Mouse (Mus musculus) ES-E14 (cell line): Measurements from ENCODE around the gene Fam83d. TPM values are rescaled to one million over a fixed set of nuclear protein-coding genes. Genes with fewer than 3 reads are reported as not detected.

Experiments
- DNase-seq: peaks from one replicate; pipeline ENCODE4 v3.0.0-alpha.2; 2013; ENCODE audit warnings: low read depth, low spot score
- H3K27ac ChIP-seq: 2 replicates; pipeline ENCODE4 v1.5.1; 2012; ENCODE audit warnings: low read depth, mild to moderate bottlenecking, low read length, moderate library complexity, mixed read lengths; ENCODE audit not compliant: poor library complexity, insufficient read depth, severe bottlenecking
- H3K36me3 ChIP-seq: 2 replicates; pipeline ENCODE4 v1.6.1; 2012; ENCODE audit warnings: mild to moderate bottlenecking, low read length, moderate library complexity, mixed read lengths; ENCODE audit not compliant: control insufficient read depth, poor library complexity, insufficient read depth, severe bottlenecking
- H3K4me1 ChIP-seq, 2 experiments: fragments of 150-350 bp in 1 of 2; sonication (generic) in 1 of 2; 2 replicates each; pipeline ENCODE4 v1.6.1; 2012; ENCODE audit warnings: low read length in 2 of 2, mild to moderate bottlenecking in 1 of 2, mixed read lengths in 1 of 2; ENCODE audit not compliant: control insufficient read depth in 2 of 2, insufficient read depth in 2 of 2, poor library complexity in 1 of 2
- H3K4me3 ChIP-seq, 2 experiments: fragments of 150-350 bp in 1 of 2; sonication (generic) in 1 of 2; 2 replicates each; pipeline ENCODE4 v1.5.1; 2012; ENCODE audit warnings: low read length in 2 of 2, low read depth in 1 of 2, mild to moderate bottlenecking in 1 of 2, mixed read lengths in 1 of 2; ENCODE audit not compliant: insufficient read depth in 1 of 2, poor library complexity in 1 of 2, severe bottlenecking in 1 of 2
- H3K9ac ChIP-seq: 2 replicates; pipeline ENCODE4 v1.6.1; 2012; ENCODE audit warnings: low read depth, mild to moderate bottlenecking, low read length, mixed read lengths; ENCODE audit not compliant: poor library complexity, insufficient read depth, severe bottlenecking
- H3K9me3 ChIP-seq: fragments of 150-350 bp; sonication (generic); 2 replicates; pipeline ENCODE4 v1.6.1; 2012; ENCODE audit warnings: low read depth, mild to moderate bottlenecking, low read length; ENCODE audit not compliant: control insufficient read depth, insufficient read depth
- CHD2 ChIP-seq: IDR thresholded peaks from 2 replicates; pipeline ENCODE4 v1.6.1; 2014; ENCODE audit warnings: mild to moderate bottlenecking, low read depth, low read length, inconsistent platforms
- HCFC1 ChIP-seq: IDR thresholded peaks from 2 replicates; pipeline ENCODE4 v1.6.1; 2012; ENCODE audit warnings: low read length, inconsistent platforms, borderline replicate concordance; ENCODE audit not compliant: insufficient read depth
- MAFK ChIP-seq: IDR thresholded peaks from 2 replicates; pipeline ENCODE4 v1.6.1; 2014; ENCODE audit warnings: mild to moderate bottlenecking, low read depth, low read length, inconsistent platforms; ENCODE audit not compliant: insufficient read depth
- ZC3H11A ChIP-seq: IDR thresholded peaks from 2 replicates; pipeline ENCODE4 v1.6.1; 2012; ENCODE audit warnings: low read depth, mild to moderate bottlenecking, inconsistent platforms, low read length, borderline replicate concordance
- ZNF384 ChIP-seq: IDR thresholded peaks from 2 replicates; pipeline ENCODE4 v1.6.1; 2012; ENCODE audit warnings: low read depth, low read length, inconsistent platforms
- in situ Hi-C, 2 experiments: fragments of 600-800 bp; cut with MboI; formaldehyde crosslinking; loops; one replicate each; pipeline ENCODE4 v1.15.1; 2025; ENCODE audit warnings: low sequenced_read_pairs in 2 of 2, inconsistent platforms in 1 of 2; ENCODE audit not compliant: unreplicated experiment in 2 of 2
- total RNA-seq: library from RNA; depleted of rRNA; stranded (reverse); fragments of 300-350 nt; gene quantifications from 2 replicates; pipeline ENCODE4 v1.2.3, GENCODE M21; 2012

Fam83d gene
- total RNA-seq, 1 experiment: 28.0 TPM

GRCm38 (mm10) chr2:158772808-158773207 lies 4.9 kb downstream of the Fam83d start:
- Histone ChIP-seq H3K4me3 (no peak overlapping the region), H3K4me1 (peaks cover 2 to 18% of the 10 kb centered on the region in 2 experiments), H3K27ac (no peak overlapping the region), H3K9me3 (no peaks in the 10 kb centered on the region), H3K9ac (no peak overlapping the region), H3K36me3 (peaks cover 9% of the 10 kb centered on the region; the same call in 1 of the 2 replicates)
- no peak for DNase-seq
- in situ Hi-C loops: no loop called here
- TF ChIP-seq MAFK (no peak), HCFC1 (no peak), ZNF384 (no peak), ZC3H11A (no peak), CHD2 (no peak)

DNA sequence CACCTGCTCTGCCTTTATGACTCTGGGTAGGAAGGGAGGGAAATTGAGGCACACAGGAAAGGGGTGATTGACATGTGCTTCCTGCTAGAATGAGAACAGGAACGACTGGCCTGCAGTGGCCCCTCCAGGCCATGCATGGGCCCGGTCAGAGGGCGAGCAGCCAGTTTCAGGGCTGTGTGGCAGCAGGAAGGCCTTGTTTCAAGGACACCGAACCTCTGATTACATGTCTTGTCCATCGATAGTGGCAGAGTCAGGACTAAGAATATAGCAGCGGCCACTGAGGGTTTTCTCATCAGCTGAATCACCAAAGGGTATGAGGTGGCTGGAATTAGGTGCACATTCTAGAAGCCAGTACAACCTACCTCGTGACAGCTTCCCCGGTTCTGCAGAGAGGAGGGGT lies 7.0 kb downstream of the Fam83d start:
- peaks cover 11% of the 10 kb centered on the region; the same call in 1 of the 2 replicates for H3K36me3 ChIP-seq

GRCm38 (mm10) chr2:158776716-158777115 lies 8.8 kb downstream of the Fam83d start:
- TF ChIP-seq ZC3H11A: no peak
- no peak for TF ChIP-seq CHD2
- TF ChIP-seq MAFK: no peak
- no peak for TF ChIP-seq ZNF384
- no peak for TF ChIP-seq HCFC1
- Histone ChIP-seq H3K9me3 (no peaks in the 10 kb centered on the region), H3K4me1 (peaks cover 3 to 5% of the 10 kb centered on the region in 2 experiments; a peak in 2 of 4 replicates), H3K36me3 (peaks cover 24% of the 10 kb centered on the region), H3K9ac (no peak overlapping the region), H3K4me3 (no peak overlapping the region), H3K27ac (no peak overlapping the region)
- DNase-seq: no peak
- in situ Hi-C loops: no loop called here

More for the DNA sequence above, 7.0 kb downstream of the Fam83d start:
- no peak for DNase-seq
- H3K9me3 ChIP-seq: no peaks in the 10 kb centered on the region
- TF ChIP-seq CHD2 (no peak), HCFC1 (no peak), ZC3H11A (no peak), ZNF384 (no peak), MAFK (no peak)
- no peak overlapping the region for H3K27ac ChIP-seq
- in situ Hi-C loops: no loop called here
- H3K4me3 ChIP-seq: no peak overlapping the region
- no peak overlapping the region for H3K9ac ChIP-seq
- H3K4me1 ChIP-seq: peaks cover 6 to 10% of the 10 kb centered on the region in 2 experiments; a peak in 3 of 4 replicates

- no peak overlapping the region for H3K9ac ChIP-seq
- no peak overlapping the region for H3K27ac ChIP-seq
- DNase-seq: no peak
- in situ Hi-C loops: no loop called here
- peaks cover 25% of the 10 kb centered on the region for H3K36me3 ChIP-seq
- H3K4me1 ChIP-seq: peaks cover 3 to 5% of the 10 kb centered on the region in 2 experiments; a peak in 2 of 4 replicates
- H3K4me3 ChIP-seq: no peak overlapping the region
- H3K9me3 ChIP-seq: no peaks in the 10 kb centered on the region
- TF ChIP-seq CHD2 (no peak), ZC3H11A (no peak), MAFK (no peak), ZNF384 (no peak), HCFC1 (no peak)
Observed at GRCm38 (mm10) chr2:158777490-158777889, 9.6 kb downstream of the Fam83d start.

DNA sequence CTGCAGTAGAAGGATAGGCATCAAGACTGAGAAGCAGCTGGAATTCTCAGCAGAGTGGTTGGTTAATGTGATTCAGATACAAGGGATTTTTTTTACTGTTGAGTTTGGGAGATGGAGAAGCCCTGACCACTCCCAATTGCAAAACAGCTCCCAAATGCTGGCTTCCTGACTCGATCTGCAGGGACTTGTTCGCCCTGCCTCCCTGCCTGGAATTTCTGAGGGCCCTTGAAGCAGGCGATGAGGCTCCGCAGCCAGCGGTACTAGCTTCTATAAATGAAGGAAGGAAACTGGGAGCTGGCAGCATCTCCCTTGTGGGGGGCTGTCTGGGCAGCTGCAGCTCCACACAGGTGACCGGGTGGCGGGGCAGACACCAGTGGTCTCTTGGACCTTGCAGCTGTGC lies 10.5 kb downstream of the Fam83d start:
- in situ Hi-C loops: no loop called here
- DNase-seq: no peak
- peaks cover 23% of the 10 kb centered on the region for H3K36me3 ChIP-seq
- H3K9me3 ChIP-seq: no peaks in the 10 kb centered on the region
- H3K27ac ChIP-seq: no peak overlapping the region
- H3K9ac ChIP-seq: no peak overlapping the region
- no peak overlapping the region for H3K4me3 ChIP-seq
- H3K4me1 ChIP-seq: peaks cover 3 to 5% of the 10 kb centered on the region in 2 experiments; a peak in 2 of 4 replicates
- TF ChIP-seq ZC3H11A (no peak), CHD2 (no peak), MAFK (no peak), HCFC1 (no peak), ZNF384 (no peak)
